Mouse (Mus musculus): ENCODE results near the gene Rnh1.

DNA sequence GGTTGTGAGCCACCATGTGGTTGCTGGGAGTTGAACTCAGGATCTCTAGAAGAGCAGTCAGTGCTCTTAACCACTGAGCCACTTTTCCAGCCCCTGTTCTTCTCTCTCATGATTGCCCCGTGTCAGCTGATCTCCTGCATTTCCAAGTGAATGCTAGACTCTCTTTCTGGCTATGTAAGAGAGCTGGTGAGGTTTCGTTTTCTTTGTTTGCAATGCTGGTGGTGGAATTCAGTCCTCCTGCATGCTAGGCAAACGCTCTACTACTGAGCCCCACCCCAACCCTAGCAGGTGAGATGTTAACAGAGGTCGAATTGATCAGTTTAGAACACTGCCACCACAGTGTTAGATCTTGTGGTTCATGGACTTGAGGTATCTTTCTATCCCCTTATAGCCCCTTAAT lies 24.0 kb downstream of the Rnh1 start:
- TF ChIP-seq GATA1 (IDR thresholded peaks at IDR 0.05; ENCODE audit: borderline replicate concordance, low read length): no peak
- no peak for TF ChIP-seq FLI1 (IDR thresholded peaks at IDR 0.05; ENCODE audit: low read length)

All from megakaryocyte, embryonic 14.5 days (primary cell).